Mouse (Mus musculus): ENCODE data around the gene Ldhb.
"Not testable (repeated sequence)": the region's sequence is repeated elsewhere in the genome, so short reads cannot be mapped to it uniquely, and the experiment has no call there.

The Ldhb gene

DNA sequence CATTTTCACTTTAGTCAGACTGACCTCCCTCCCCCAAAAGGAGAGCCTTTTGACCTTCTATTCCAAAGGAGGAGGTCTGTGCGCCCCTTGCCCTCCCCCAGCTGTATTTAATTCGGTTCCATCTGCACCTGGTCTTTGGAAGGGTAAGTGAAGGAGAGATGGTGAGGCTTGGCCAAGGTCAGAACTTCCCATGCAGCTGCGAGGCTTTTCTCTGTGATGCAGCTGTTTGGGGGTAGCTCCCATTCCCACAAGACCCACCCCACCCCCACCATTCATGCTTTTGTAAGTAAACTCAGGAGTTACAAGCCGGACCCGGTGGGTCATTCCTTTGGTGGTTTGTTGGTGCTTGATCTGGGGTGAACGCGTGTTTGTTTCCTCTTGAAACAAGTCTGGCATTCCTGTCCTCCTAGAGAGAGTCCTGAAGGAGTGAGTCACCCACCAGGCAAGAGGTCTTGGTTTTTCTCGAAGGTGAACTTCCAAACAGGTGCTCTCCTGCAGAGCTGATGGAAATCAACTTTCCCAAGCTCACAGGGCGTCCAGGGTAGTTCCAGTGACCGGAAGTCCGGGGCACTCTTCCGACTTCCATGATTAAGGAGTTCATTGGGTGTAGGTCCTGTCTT lies 3.9 kb upstream of the Ldhb start:
- DNase-seq: no peak

DNA sequence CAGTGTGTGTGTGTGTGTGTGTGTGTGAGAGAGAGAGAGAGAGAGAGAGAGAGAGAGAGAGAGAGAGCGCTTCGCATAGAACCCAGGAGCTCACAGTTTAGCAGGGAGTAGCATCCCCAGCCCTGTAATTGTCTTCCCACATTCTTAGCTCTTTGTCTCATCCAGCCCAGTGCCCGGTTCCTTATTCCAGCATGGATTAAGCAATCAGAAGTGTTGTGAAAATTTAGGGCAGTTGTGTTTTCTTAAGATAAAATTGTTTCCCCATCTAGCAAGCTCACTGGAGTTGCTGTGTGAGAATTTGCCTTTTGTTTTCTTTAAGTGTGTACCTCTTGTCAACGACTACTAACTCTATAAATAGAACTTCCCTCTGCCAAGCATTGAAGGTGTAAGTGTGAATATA lies 906 bp upstream of the Ldhb start:
- DNase-seq: no peak

DNA sequence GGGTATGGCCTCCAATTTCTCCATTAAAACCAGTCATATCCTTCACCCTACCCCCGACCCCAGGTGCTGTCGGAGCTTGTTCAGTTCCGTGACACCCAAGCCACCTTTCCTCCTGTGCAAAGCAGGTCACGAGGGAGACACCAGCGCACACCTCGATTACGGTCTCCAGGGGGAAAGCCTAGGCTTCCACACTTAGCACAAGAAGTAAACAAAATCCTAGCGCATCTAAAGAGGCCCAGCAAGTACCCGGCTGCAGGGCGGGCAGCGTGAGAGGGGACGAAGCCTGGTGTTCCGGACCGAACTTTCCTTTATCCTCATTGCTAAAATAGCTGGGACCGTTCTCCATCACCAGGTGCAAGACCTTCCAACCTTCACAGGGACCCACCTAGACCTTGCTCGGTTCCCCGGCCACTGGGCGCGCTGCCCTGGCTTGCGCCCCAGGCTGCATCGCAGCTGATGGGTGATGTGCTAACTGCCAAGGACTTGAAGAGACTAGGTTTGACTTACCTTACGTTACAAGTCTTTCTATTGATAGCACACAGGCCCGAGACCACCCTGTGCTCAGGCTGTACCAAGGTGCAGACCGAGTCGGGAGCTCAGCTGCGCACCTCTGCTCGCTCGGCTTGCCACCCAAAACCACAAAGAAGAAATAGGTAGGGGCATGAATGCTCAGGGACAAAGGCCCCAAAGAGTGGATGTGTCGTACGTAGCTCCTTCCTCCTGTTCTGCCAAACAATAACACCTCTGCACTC lies 548 bp downstream of the Ldhb start:
- DNase-seq: peak; percentile 38

DNA sequence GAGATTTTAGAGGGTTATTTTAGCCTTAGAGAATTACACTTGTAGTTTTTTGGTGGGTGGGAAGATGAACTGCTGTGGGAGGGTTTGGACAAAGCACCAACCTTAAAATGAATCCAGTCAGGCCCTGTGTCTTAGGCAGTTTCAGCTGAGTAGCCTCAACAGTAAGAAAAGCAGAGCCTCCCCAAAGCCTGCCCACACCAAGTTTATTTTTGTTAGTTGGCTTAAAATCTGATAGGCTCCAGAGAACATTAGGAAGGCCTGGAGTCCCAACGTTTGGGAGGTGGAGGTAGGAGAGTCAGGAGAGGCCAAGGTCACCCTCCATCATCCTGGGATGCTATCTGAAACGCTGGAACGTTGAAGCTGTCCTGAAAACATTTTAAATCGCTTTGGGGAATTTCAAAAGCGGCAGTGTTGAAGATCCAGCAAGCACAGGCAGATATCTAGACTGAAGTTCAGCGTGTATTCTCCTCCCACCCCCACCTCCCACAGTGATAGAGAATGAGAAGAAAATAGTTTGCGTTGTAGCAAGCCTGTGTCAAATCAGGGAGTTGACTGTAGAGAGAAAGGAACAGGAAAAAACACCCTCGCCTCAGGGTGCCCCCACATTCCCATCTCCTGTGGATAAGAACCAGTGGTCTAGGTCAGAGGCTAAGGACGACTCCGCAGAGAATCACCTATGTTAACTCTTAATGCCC lies 1.3 kb downstream of the Ldhb start:
- DNase-seq: no peak

DNA sequence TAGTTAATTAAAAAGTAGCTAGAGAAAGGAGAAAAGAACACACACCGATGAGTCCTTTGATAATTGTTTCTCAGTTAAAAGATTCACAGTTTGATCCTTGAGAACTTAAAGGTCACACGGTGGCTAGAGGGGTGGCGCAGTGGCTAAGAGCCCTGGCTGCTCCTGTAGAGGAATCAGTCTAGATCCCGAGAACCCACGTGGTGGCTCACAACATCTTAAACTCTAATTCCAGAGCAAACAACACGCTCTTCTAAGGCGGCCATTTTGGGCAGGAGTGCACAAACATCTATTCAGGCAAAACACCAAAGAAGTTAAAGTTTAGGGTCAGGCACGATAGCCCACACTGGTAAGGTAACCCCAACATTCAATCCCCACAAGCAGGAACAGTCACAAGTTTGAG lies 4.2 kb downstream of the Ldhb start:
- DNase-seq: no peak

DNA sequence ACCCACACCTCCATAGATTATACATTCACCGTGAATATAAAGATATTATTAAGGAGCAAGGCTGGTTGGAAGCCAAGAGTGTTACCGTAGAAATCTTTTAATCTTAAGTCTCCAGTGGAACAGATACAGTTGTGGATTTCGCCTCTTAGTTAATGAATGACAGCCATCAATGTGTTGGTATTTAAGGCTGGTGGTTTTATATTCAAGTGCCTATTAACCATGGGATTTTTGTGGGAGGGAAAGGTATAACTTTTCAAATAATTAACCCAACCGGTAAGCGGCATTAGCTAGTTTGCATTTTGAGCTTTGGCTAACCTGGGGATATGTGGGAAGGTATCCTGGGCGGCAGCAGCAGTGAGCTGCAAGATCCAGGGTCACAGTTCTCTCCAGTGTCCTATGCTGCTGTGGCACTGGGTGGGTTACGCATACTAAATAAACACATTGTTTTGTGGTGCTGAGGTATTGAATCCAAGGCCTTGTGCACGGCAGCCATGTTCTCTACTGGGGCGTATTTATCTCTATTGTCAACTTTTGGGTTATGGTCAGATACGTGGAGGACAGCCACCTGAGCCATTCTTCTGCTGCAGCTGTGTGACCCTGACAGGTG lies 5.1 kb downstream of the Ldhb start:
- peak; percentile 44 for DNase-seq

DNA sequence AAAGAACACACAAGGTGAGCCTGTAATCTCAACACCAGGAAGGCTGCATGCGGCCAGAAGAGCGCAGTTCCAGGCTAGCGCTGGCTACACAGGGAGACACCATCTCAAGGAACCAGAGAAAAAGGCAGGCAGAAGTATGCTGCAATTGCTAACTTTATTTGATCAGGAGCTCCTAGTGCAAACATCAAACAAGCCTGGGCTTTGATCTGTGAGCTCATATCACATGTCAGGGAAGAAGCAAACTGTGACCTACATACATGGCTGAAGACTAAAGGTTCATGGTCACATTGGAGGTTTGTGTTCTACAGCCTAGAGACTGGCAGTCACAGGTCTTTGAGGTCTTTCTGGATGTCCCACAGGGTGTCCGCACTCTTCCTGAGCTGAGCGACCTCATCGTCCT lies 17.6 kb downstream of the Ldhb start:
- DNase-seq: not testable (repeated sequence)

DNA sequence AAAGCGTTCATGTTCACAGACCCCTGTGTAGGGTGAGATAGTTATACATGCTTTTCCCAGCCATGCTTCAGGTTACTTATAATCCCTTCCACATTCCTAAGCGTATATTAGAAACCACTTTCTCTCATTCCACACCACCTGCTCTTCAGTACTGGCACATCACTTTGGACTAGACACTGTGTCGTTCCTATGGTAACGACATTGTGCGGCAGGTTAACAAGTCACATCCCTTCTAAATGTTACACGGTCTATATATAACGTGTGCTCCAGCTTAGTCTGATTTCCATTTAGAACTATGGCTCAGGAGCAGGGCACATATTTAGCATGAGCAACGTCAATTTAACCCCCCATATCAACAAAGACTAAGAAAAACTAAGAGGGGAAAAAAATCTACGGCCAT lies 20.1 kb downstream of the Ldhb start:
- no peak for DNase-seq

DNA sequence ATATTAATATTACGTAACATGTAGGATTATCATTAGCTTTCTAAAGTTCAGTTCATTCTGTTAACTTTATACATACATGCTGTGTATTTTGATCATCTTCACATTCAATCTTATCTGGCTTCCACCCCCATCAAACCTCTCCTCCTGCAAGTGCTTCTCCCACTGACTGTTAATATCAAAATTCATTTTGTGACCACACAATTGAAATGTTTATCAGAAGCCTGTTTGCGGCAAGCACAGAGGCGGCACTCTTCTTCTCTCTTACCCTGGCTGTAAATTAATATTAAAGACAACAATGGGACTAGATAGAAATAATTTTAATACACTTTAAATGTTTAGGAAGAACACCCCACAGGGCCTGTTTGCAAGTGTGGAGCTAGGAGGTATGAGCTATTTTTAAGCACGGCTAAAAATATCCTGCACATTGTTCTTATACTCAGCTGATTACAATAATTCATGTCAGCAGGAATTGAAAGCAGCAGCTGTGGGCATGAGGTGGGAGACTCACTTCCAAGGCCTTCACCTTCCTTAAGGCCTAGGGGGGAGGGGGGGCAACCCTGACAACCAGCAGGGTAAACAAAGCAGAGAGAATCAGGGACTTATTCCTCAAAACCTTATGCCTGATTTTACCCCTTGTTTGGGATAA lies 22.2 kb downstream of the Ldhb start:
- no peak for DNase-seq

DNA sequence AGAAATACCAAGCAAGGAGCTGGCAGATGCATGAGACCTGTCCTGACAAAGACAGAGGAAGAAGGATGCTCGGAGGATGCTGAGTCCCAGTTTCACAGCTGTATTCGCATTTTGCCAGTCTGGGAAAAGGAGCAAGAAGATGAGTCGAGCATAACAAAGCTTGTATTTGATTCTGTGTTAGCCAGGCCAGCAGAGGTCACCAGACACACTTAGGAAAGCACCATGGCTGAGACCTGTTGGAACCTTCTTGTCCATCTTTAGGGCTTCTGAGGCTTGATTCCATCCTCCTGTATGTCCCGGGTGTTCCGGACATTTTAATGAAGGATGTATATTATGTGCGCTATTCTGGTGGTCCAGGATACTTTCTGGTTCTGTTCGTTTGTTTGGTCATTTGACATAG lies 30.5 kb downstream of the Ldhb start:
- peak; percentile 51 for DNase-seq

DNA sequence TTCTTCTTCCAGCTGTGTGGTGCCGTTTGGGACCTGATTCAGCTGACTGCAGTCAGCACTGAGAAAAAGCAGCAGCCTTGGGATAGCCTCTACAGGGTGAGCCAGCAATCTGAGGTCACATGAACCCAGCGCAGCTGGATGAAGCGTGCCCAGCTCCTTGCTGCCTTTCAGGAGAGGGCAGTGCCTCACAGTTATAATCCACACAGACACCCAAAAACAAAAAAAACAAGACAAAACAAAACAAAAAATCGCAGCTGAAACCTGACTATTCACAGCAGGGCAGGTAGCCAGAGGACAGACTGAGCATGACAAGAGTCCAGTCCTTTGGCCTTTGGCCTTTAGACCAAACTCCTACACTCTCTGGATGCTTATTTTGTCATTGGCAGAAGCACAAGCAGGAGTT lies 35.0 kb downstream of the Ldhb start, which contains the start of gene Gys2:
Gene Gys2 (minus strand): TSS at position 309 of the 403 bp plus-strand sequence.
- DNase-seq: no peak

DNA sequence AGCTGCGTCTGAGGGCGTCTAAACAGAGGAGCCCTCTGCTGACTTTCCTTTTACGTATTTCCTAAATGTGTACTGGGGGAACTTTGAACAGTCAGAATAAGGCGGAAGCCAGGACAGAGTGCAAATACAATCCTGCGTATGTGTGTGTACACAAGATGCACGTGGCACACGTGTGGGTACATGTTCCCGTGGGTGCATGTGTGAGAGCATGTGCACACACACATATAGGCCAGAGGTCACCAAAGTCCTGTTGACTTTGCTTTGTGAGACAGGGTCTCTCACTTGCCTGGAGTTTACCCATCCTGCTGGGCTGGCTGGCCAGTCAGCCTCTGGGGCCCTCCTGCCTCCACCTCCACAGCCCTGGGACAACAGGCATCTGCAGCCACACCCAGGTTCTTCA lies 36.6 kb downstream of the Ldhb start:
- no peak for DNase-seq

DNA sequence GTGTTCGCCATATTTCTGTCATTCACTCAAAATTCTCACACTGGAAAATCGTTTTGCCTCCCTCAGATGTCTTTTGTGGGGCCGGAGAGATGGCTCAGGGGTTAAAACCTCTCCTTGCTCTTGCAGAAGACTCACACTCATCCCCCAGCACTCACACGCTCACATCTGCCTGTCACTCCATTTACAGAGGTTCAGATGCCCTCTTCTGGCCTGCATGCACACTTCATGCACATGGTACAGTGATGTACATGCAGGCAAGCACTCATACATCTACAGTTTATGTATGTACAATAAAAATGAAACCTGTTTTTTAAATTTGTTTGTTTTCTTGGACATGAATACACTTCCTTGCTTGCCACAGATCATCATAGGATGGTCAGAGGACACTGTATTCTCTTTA lies 38.2 kb downstream of the Ldhb start:
- peak; percentile 27 for DNase-seq

DNA sequence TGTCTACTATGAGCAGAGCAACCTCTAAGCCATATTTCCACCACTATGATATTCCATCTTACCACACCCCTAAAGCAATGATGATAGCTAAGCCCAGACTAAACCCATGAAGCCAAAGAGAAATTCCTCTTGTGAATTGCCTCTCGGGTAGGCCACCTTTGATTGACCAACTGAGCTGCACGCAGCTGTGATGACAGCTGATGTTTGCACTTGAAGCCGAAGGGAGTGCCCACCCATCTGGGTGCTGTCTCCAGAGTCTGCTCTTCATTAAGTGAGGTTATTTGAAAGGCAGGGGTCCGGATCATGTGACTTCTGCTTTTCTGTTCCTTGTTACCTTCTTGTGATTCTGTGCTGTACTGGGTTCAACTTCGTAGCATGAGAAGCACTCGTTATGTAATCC lies 45.6 kb downstream of the Ldhb start:
- DNase-seq: no peak

DNA sequence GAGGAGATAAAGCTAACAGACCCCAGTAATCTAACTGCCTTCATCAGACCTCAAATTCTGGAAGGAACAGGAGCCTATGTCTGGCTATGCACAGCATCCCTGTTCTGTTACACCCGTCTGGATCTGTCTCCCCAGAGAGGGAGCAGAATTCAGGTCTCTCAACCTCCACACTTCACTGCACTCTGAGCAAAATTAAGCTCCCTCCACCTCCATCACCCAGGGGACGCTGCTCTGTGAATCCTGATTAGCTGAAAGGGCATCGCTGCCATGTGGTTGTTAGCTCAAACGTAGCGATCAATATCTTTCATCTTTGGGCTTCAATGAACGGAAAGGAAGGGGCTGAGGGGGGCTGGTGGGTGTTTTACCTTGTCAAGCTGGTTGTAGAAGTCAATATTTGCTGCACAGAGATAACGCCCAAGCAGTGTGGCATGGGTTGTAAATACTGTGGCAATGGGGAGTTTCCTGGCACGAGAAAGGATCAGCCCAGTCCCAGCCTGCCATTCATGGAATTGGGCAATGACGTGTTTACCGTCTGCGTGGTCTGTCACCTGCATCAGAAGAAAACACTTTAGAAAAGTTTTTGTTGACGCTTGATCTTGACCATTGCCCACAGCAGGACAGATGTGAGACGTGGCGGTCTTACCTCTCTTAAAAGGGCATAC lies 48.6 kb downstream of the Ldhb start:
- no peak for DNase-seq

DNA sequence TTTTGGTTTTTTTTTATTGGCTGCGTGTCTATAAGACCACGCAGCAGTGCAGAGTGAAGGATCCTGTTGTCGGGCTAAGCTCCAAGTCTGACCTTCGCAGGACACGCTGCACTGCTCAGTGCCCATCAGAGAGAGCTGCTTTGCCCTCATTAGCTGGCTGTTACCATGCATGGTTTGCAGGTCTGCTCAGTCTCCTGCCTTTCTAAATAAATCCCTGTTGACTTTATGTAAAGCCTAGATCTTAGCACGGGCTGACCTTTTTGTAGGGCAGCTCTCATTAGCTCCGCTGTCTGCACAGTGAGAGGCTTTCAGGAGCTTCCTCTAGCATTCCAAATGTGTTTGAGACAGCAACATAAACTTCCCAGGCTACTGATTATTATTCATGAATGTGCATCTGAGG lies 49.7 kb downstream of the Ldhb start:
- DNase-seq: no peak

DNA sequence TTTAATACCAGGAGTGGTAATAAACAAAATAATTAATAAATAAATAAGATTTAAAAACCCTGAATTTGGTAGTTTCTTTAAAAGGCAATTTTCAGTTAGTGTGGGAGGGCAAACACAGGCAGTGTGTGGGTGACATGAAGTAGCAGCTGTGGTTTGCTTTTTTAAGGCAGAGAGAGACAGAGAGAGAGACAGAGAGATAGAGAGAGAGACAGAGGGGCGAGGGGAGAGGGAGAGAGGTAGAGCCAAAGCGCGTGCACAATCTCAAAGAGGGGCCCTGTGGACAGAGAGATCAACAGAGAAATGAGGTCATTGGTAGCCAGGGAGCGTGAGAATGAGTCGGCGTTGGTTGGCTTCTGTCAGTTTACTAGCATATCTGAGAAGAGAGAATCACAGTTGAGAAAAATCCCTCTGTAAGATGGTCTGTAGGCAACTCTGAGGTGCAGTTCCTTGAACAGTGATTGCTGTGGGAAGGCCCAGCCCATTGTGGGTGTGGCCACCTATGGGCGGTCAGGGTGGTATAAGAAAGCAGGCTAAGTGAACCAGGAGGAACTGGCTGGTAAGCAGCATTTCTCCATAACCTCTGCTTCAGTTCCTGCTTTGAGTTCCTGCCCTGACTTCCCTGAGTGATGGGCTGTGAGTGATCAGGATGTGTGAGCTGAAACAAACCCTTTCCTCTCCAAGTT lies 52.3 kb downstream of the Ldhb start:
- DNase-seq: no peak

DNA sequence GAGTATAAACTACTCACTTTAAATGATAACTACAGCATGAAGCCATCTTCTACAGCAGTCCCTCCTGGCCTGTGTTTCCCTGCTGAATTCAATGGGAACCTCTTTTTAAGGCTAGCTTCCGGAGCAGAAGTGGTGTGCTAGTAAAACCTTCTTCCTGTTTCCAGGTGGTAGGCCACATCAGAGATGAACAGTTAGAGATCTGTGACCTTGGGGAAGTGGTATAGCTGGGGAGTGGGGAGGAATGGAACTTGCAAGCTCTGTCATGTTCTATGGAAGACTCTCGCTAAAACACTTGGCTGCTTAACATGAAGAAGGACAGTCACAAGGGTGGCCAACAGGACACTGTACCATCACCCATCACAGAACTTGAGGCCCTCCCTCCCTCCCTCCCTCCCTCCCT lies 54.4 kb downstream of the Ldhb start:
- no peak for DNase-seq

DNA sequence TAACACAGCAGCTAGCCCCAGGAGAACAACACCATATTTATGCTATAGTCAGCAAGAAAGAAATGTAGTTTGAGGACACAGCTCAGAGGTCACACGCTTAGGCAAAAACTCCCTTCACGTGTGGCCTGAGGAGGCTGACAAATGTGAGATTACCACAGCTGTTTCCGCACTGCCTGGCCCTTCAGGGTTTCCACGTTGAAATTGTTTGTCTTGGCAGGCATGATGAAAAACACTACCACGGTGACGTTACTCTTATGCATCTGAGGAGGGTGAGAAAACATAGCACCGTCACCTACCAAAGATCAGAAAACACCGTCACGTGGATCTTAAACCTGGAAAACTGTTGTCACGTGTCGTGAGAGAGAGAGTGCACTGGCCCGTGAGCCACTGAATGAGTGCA lies 56.4 kb downstream of the Ldhb start:
- DNase-seq: no peak
